Mouse (Mus musculus) megakaryocyte-erythroid progenitor cell, adult 5-6 weeks (primary cell): Measurements from ENCODE around the gene Krtap11-1. TPM values are rescaled to one million over a fixed set of nuclear protein-coding genes. Genes with fewer than 3 reads are reported as not detected.

Source experiments
- ATAC-seq: replicated peaks from 2 replicates; pipeline ENCODE4 v1.8.0; 2016; ENCODE audit warnings: mild to moderate bottlenecking, inconsistent platforms; ENCODE audit not compliant: severe bottlenecking, poor library complexity, low FRiP score, low TSS enrichment
- total RNA-seq, 2 experiments: library from RNA; stranded (forward) in 1 of 2; stranded (reverse) in 1 of 2; fragments of 200-1000, 215-1000 nt in 1 of 2; fragments of >200 nt in 1 of 2; fragmentation: Nextera tagmentation in 1 of 2; gene quantifications; 2 replicates each; pipeline ENCODE4 v1.2.3; 2014 to 2017

The Krtap11-1 gene
- total RNA-seq (2014; fragmentation: Nextera tagmentation) (not detected in 2 replicates), total RNA-seq (2017) (not detected in 2 replicates)

DNA sequence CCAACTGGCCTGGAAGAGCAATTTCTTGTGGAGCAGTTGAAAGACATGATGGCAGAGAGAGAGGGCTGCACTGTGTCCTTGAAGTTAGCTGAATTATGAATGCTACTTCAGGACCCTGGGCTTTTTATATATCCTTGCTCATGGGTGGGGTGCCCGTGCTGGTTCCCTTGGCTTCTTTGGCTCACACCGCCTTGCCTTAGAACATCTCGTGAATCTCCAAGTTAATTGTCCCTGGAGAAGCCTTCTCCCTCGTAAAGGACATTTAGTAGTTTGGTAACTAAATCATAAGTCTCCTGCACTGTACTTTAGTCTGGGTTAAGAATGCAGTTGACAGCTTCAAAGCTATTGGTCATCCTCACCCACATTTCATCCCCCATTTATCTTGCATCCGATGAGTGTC is at the start of gene Krtap11-1:
Krtap11-1 (minus strand) TSS at position 101 of the 400 bp plus-strand sequence.
- no peak for ATAC-seq

DNA sequence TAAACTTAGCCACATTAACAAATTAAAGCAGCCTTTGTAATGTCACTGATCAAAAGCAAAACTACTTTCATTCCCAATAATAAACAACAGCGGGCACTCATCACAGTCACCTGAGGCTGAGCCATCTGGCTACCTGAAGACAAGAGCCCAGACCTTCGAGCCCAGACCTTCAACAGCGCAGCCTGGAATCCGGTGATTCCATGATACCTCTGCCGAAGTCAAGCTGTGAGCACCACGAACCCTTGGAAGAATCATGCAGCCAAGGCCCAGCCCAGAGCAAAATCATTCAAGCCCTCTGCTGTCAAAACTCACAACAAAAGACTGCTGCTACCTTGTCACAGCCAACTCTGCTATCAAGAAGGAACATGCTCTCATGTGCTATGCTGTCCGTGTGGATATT is 47.2 kb upstream of the Krtap11-1 start:
- no peak for ATAC-seq

DNA sequence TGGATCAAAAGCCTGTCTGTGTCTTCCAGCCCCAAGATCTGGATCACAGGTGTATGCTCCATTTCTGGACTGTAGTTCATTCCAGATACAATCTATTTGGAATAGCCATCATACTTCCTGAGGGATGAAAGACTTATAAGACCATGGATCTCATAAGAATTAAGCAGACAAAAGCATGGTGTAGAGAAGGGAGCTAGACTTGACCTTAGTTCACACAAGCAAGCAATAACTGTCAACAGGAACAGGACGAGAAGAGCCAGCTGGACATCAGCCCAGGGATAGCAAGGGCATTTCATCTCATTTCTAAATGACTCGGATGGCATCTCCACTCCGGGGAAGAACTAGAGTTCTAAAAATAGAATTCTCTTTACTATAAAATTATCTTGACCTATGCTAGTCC is 46.3 kb upstream of the Krtap11-1 start:
- ATAC-seq, result no peak

DNA sequence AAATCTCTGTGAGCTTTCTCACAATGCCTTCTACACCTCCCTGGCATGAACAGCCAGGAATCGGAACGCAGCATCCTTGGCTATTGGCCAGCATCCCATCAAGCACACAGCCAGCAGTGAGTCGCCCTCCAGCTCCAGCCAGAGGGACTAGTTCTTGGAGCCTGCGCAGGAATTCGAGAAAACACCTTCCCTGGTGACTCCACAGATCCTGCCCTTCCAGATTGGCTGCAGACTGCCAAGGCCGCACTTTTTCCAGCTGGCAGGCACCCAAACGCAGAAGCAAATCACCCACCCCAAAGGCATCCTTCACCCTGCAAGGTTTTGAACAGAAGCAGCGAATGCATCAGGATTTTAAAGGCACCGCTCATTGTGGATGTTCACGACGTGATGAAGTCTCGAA is 42.7 kb upstream of the Krtap11-1 start:
- no peak for ATAC-seq

DNA sequence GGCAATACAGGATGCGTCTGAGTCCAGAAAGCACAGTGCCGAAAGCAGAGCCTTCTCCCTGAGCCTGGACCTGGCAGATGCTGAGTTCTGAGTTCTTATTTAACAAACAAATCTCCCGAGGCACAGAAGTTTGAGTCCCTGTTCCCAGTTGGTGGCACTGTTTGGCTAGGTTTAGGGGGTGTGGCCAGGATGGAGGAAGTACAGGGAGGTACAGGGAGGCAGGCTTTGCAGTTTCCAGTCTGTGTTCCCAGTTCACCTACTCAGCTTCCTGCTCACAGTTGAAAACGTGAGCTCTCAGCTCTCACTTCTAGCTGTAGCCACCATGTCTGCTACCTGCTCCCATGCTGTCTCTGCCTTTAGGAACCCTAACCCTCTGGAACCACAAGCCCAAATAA is 37.8 kb upstream of the Krtap11-1 start:
- ATAC-seq, result no peak

DNA sequence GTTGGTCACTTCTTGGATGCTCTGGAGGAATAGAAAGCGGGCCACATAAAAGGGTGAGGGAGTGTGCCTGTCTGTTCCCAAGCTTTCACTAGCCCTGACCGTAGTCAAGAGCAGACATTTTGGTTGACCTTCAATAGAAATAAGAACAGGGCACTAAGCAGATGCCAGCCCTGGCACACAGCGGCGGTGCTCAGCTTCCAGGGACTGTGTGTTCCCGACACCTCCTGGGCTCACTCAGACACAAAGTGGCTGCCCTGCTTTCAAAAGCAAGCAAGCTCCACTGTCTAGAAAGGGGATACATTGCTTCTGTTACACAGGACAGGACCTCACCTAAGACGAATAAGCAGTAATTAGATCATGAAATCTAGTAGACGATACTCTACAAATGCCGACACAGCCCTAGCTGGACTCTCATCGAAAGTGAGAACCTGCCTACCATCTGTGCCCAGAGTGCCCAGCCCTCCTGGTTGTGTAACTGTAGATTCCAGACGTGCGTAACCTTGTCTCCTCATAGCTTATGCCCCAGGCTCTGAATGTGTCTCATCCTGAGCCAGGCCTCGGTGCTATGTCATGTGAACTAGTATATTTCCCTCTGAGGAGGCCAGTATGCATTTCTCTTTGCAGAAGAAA is 37.3 kb upstream of the Krtap11-1 start:
- ATAC-seq, result no peak

DNA sequence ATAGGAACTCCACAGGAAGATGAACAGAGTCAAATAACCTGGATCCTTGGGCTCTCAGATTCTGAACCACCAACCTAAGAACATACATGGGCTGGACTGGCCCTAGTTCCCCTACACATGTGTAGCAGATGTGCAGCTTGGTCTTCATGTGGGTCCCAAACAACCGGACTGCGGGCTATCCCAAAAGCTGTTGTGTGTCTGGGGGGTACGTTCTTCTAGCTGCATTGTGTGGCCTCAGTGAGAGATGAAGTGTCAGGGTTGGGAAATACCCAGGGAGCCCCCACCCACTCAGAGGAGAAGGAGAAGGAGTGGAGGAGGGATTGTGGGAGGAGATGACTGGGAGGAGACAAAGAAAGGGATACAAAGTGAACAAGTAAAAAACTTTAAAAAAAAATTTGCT is 36.0 kb upstream of the Krtap11-1 start:
- no peak for ATAC-seq

DNA sequence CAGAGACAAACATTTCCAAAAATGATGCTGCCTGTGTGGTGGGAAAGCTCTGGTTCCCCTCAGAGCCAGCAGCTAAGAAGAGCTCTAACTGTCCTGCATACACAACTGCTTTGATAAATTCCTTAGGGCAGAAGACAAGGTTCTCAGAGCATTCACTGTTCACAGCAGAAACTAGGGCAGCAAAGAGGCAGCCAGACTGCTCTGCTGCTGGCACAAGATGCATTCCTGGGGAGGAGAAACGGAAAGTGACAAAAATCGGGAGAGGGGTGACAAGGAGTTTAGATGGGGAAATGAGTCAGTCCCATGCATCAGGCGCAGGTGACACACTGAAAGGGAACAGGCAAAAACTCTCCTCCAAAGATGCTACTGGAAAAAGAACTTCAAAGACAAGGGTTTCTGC is 16.2 kb upstream of the Krtap11-1 start:
- ATAC-seq, result no peak

DNA sequence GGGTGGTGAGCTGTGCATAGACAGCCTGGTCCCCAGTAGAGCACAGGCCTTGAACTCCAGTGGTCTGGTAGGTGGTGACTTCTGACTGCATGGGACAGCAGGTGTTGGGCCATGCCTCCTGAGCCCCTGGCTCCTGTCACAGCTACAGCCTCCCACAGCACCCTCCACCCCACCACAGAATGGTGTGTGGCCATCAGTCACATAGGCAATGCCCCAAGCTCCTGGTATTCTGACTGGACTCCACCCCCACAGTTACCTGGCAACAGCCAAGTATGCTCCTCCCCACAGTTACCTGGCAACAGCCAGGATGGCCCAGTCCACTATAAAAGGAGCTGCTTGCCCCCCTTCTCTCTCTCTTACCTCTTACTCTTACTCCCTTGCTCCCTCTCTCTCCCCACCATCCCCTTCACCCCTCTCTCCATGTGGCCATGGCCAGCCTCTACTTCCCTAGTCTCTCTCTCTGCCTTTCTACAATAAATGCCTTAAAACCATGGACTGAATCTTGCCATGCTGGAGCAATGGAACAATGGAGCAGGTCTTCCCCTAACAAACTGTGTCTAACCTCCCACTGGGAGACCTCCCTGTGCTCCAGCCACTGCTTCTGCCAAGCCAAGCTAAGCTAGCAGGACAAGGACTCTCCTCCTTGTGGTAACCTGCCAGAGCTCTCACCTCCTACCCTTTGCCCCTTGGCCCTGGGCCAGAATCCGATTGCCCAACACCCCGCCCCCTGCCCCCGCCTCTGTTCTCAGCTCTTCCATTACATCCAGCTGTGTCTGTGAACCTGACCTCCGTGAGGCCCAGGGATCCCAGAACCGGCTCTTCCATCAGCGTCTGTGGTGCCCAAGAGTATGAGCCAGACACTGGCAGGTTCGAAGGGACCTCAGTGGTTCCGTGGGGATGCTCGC is 14.9 kb upstream of the Krtap11-1 start:
- ATAC-seq, result no peak

DNA sequence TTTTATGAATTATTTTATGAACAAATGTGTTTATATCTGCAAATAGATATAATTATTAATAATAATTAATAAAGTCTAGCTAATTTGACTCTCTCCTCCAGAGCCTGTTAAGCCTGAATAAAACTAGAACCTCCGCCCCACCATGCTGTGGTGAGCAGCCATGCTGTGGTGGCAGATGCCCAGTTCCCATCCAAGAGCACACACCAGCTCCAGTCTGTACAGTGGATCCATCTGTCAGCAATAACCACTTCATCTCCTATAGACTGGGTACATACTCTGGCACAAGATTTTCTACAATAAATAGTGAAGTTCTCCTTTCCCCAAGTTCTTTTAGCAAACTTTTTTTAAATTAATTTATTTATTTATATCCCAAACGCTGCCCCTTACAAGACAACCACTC is 10.7 kb upstream of the Krtap11-1 start:
- no peak for ATAC-seq

DNA sequence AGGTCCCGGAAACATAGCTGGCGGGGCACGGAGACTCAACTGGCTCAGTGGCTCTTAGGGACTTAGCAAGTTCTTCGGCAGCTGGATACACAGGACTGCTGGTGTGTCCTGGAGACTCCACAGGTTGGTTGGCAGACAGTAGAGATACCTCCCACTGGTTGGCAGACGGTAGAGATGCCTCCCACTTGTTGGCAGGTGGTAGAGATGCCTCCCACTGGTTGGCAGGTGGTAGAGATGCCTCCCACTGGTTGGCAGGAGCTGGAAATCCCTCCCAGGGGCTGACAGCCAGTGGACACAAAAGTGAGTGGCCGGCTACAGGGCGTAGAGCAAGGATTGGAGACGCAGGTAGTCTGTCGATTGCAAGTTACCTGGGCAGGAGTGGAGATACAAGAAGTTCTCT is 467 bp downstream of the Krtap11-1 start:
- ATAC-seq, result no peak

DNA sequence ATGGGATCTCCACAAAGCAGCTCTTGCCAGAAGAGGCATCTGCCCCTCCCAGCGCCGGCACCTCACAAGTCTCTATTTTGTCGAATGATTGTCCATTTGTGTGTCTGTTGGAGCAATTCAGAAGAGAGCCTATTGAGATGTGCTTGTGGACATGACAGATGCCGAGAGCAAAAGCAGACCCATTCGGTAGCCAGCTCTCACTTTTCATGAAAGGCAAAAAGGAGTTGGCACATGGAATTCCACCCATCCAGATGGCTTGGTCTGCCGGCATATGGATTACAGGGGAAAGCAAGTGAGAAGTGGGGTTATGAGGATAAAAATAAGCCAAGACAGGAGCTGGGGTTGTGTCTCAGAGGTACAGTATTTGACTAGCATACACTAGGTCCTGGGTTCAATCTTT is 1.8 kb downstream of the Krtap11-1 start:
- ATAC-seq, result no peak

DNA sequence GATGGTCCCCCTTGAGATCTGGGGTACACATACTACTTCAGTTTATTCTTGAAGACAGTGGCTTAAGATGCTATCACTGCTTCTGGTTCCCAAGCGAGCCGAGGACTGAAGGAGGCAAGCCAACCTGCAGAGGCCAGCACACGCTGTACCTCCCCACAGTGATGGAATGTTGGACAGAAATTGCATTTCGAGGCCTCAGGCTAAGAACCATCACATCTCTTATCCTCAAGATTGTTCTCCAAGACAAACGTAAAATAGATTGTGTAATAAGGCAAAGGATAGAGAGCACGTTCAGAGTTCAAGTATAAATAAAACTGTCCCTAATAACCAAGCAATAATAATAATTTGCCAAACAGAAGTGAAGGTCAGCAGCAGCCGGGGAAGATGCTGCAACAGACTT is 2.8 kb downstream of the Krtap11-1 start:
- ATAC-seq, result no peak

DNA sequence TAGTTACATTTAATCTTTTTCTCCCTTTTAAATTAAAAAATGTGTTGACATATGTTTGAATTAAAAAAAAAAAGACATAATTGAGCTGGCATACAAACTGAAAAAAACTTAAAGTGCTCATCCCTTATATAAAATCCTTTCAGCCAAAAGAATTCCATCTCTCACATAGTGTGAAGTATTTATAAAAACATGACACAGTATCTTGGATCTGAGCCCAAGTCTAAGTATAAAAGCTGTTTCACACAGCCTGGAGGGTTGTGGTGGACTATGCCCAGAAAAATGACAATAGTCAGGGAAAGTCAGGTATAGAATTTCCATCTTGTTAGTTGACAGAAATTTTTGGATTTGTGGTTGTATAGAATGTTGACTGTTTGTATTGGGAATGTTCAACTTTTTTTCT is 20.7 kb downstream of the Krtap11-1 start:
- no peak for ATAC-seq

DNA sequence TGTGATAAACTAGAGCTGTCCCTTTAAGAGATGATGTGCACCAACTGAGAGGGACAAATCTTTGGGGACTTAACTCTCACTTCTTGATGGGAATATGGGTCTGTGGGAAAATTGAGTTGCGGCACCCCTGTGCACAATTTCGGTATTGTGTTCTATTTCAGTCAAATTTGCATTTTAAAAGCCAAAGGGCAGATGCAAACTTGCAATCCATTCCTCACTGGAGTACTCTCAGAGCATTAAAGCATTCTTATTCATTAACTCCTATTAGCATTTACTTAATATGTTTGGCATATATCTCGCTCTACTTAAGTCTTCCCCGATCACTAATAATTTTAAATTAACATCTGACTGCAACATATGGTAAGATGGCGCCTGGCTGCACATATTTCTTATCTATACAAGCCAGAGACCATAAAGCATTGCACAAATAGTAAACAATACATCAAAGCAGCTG is 32.9 kb downstream of the Krtap11-1 start:
- ATAC-seq, result no peak

DNA sequence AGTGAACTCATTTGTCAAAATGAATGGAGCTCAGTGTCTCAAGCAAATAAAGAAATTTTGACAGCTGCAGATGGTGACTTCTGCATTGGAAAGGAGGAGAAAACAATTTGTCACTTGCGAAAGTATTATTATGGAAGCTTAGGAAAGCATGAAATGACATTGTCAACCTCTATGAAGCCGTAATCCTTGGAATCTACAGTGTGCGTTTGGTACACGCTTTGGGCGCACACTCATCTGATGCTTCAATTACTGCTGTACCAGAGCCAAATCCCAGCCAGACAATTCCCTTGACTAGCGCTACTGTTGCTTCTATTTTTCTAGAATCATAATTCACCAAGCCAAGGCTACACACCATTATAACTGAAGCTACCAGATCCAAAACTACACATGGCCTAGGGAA is 33.6 kb downstream of the Krtap11-1 start:
- ATAC-seq, result no peak

DNA sequence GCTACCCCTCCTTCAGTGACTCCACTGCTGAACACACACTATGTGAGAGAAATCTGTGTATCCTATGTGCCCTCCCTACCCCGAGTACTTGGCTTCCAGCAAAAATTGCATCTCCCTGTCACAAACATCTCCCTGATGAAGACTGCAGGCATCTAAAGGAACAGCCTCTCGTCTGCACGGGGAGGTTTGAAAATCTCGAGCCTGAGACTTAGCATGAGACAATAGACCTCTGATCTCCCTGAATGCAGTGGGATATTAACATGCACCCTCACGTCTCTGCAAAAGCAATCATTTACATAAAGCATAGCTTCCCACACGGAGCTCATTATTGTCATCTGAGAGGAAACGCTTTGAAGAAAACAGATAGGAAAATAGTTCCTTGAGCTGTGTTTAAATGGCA is 40.4 kb downstream of the Krtap11-1 start:
- no peak for ATAC-seq

DNA sequence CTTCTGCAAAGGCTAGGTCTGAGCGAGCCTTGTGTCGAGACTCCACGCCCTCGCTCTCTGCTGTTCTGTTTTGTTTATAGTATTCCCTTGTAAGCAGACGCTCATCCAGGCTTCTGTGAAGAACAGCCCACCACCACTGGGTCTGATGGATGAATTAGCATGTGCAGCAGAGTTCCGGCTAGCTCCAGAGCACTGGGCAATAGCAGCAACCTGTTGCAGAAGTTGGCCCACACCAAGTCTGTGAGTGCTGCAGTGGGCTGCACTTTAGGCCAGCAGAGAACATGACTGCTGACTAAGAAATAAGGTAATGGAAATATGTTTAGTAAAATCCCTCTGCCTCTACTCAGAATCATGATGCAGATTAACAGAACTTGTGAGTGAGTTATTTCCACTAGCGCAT is 41.1 kb downstream of the Krtap11-1 start:
- ATAC-seq, result no peak

DNA sequence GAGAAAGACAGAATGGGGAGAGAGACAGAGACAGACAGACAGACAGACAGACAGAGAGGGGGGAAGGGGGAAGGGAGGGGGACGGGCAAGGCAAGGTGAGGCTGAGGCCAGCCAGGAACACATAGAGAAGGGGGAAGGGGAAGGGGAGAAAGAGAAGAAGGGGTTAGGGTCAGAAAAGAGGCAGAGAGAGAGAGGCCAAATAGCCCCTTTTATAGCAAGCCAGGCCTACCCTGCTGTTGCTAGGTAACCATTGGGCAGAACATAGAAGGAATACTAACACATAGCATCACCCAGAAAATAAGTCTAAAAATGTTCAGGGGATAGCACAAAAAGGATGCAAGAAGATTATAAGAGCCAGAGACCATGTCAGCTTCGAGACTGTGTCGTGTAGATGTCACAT is 42.6 kb downstream of the Krtap11-1 start:
- no peak for ATAC-seq

DNA sequence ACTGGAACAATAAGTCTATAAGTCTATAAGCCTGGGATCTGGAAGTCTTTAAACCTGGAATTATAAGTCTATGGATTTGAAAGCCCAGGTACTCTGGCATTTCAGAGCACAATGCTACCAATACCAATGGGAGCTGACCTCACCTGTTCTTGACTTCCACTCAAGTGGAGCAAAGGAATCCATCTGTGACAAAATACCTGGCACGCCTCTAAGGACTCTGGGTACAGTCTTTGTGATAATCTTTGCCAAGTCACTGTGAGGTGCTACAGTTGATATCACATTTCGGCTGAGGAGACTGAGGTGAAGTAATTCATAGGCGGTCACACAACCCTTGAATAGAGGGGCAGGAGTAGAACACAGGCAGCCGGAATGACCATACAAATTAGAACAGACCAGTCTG is 50.0 kb downstream of the Krtap11-1 start:
- ATAC-seq, result no peak

DNA sequence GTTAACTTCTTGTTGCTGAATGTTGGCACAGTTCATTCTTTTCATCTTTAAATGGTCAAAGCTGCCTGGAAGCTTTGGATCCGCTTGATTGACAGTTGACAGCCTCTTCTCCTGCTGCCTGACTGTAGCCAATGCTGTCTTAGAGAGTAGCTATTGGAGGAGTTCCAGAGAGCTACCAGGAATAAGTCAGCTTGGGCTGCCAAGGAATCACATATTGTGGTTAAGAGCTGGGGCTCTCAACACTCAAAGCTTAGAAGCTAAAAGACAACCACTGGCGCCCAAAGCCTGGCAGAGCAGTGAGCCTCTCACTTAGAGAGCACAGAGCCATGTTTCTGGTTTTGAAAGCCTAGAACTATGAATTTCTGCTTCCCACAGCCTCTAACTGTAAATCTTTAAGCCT is 50.4 kb downstream of the Krtap11-1 start:
- no peak for ATAC-seq
